Mouse (Mus musculus): Measurements from ENCODE around the gene Dexi. TPM values are rescaled to one million over a fixed set of nuclear protein-coding genes. Genes with fewer than 3 reads are reported as not detected.

Dexi gene
- polyA plus RNA-seq, 1 experiment from 2014 or later = 2.9 TPM

DNA sequence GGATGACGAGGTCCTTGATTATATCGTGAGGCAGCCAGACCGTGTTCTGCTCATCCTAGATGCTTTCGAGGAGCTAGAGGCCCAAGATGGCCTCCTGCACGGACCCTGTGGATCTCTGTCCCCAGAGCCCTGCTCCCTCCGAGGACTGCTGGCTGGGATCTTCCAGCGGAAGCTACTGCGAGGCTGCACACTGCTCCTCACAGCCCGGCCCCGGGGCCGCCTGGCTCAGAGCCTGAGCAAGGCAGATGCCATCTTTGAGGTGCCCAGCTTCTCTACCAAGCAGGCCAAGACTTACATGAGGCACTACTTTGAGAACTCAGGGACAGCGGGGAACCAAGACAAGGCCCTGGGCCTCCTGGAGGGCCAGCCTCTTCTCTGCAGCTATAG is 31.7 kb downstream of the Dexi start:
- H3K27me3 ChIP-seq (replicated peaks; ENCODE audit: control insufficient read depth, insufficient read depth, low read length) = no peaks in the 10 kb centered on the region
- no peak overlapping the region for H3K27ac ChIP-seq (ENCODE audit: low read length)
- H3K4me3 ChIP-seq (ENCODE audit: low read length) = no peak overlapping the region
- H3K36me3 ChIP-seq (ENCODE audit: control insufficient read depth, insufficient read depth, low read length) = no peaks in the 10 kb centered on the region
- 85% methylated on average over 12 of the region's 12 CpGs for WGBS
- H3K4me2 ChIP-seq (ENCODE audit: low read depth, low read length) = no peak overlapping the region
- H3K4me1 ChIP-seq (ENCODE audit: control insufficient read depth, insufficient read depth, low read length) = no peaks in the 10 kb centered on the region
- H3K9me3 ChIP-seq (ENCODE audit: control insufficient read depth, low read length) = no peaks in the 10 kb centered on the region
- ATAC-seq = no peak
- H3K9ac ChIP-seq (ENCODE audit: low read depth, low read length) = no peak overlapping the region

DNA sequence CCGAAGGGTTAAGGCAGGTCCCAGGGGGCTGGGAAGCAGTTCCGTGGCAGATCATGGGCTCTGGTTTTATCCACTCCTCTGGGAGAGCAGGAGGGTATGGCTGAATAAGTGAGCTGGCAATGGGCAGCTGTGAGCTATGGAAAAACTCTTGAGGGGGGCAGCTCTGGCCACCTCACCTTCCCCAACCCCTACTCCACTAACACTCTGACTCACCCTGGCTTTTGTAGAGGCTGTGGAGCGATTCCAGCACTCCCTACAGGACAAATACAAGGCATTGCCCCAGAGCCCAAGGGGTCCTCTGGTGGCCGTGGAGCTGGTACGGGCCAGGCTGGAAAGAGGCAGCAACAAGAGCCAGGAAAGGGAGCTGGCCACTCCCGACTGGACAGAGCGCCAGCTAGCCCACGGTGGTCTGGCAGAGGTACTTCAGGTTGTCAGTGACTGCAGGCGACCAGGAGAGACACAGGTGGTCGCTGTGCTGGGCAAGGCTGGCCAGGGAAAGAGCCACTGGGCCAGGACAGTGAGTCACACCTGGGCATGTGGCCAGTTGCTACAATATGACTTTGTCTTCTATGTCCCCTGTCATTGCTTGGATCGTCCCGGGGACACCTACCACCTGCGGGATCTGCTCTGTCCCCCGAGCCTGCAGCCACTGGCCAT is 32.2 kb downstream of the Dexi start:
- ATAC-seq = no peak
- Histone ChIP-seq H3K4me2 (ENCODE audit: low read depth, low read length) (no peak overlapping the region), H3K36me3 (ENCODE audit: control insufficient read depth, insufficient read depth, low read length) (no peaks in the 10 kb centered on the region), H3K9ac (ENCODE audit: low read depth, low read length) (no peak overlapping the region), H3K27me3 (replicated peaks; ENCODE audit: control insufficient read depth, insufficient read depth, low read length) (no peaks in the 10 kb centered on the region), H3K4me1 (ENCODE audit: control insufficient read depth, insufficient read depth, low read length) (no peaks in the 10 kb centered on the region), H3K9me3 (ENCODE audit: control insufficient read depth, low read length) (no peaks in the 10 kb centered on the region), H3K4me3 (ENCODE audit: low read length) (no peak overlapping the region), H3K27ac (ENCODE audit: low read length) (no peak overlapping the region)
- WGBS = 55% methylated on average over 14 of the region's 14 CpGs

DNA sequence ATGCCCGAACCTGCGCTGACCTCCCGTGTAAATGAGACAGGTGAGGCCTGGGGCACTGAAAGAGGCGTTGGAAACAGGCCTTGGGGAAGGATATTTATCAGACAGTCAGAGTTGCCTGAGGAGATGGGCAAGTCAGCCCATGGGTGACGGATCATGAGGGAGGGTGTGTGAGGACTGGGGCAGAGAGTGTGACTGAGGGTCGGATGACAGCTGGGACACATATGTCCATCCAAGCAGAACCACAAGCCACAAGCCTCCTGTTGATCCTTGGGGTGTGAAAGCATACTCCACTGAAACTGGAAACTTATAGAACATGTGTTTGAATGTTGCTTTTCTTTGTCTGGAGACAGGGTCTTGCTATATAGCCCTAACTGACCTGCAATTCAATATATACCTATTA is 34.2 kb downstream of the Dexi start:
- Histone ChIP-seq H3K9me3 (ENCODE audit: control insufficient read depth, low read length) (no peaks in the 10 kb centered on the region), H3K36me3 (ENCODE audit: control insufficient read depth, insufficient read depth, low read length) (no peaks in the 10 kb centered on the region), H3K4me1 (ENCODE audit: control insufficient read depth, insufficient read depth, low read length) (no peaks in the 10 kb centered on the region), H3K4me3 (ENCODE audit: low read length) (no peak overlapping the region), H3K9ac (ENCODE audit: low read depth, low read length) (no peak overlapping the region), H3K27ac (ENCODE audit: low read length) (no peak overlapping the region), H3K27me3 (replicated peaks; ENCODE audit: control insufficient read depth, insufficient read depth, low read length) (no peaks in the 10 kb centered on the region), H3K4me2 (ENCODE audit: low read depth, low read length) (no peak overlapping the region)
- WGBS = 74% methylated on average over 6 of the region's 6 CpGs
- no peak for ATAC-seq

DNA sequence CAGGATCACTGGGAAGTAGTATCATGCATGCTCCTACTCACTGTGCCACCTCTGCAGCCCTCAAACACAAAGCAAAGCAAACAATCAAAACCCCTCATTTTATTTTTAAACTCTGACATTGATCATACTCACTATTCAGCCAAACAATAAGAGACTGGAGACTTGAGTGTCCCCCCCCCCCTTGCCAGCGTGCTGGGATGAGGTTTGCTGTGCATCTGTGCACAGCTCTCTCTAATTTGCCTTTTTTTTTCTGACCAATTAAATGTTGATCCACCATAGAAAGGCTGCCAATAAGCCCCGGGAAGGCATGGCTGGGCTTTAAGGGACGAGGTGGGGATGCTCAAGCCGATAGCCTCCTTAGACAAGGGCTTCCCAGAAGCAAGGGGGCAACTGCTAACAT is 35.4 kb downstream of the Dexi start:
- no peak overlapping the region for H3K9ac ChIP-seq (ENCODE audit: low read depth, low read length)
- H3K36me3 ChIP-seq (ENCODE audit: control insufficient read depth, insufficient read depth, low read length) = no peaks in the 10 kb centered on the region
- H3K4me1 ChIP-seq (ENCODE audit: control insufficient read depth, insufficient read depth, low read length) = no peaks in the 10 kb centered on the region
- H3K27me3 ChIP-seq (replicated peaks; ENCODE audit: control insufficient read depth, insufficient read depth, low read length) = no peaks in the 10 kb centered on the region
- no peak overlapping the region for H3K27ac ChIP-seq (ENCODE audit: low read length)
- H3K4me3 ChIP-seq (ENCODE audit: low read length) = no peak overlapping the region
- no peaks in the 10 kb centered on the region for H3K9me3 ChIP-seq (ENCODE audit: control insufficient read depth, low read length)
- no peak for ATAC-seq
- H3K4me2 ChIP-seq (ENCODE audit: low read depth, low read length) = no peak overlapping the region
- WGBS = 65% methylated on average over 4 of the region's 4 CpGs

DNA sequence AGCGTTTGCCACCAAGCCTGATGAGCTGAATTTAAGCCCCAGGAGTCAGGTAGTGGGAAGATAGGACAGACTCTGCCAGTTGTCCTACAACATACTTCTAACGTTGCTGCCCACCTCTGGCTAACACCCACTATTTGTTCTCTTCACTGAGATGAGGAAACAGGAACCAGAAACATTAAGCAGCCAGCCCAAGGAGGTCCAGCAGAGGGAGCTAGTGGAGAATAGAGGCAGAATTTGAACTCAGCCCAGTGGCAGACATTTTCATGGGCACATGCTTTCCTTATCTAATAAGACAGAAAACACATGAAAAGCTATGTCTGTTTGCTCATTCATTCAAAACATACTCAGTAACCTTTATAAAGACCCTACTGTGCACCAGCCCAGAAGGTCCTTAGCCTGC is 39.8 kb downstream of the Dexi start:
- Histone ChIP-seq H3K36me3 (ENCODE audit: control insufficient read depth, insufficient read depth, low read length) (no peaks in the 10 kb centered on the region), H3K9ac (ENCODE audit: low read depth, low read length) (no peak overlapping the region), H3K9me3 (ENCODE audit: control insufficient read depth, low read length) (no peaks in the 10 kb centered on the region), H3K4me1 (ENCODE audit: control insufficient read depth, insufficient read depth, low read length) (no peaks in the 10 kb centered on the region), H3K4me2 (ENCODE audit: low read depth, low read length) (no peak overlapping the region), H3K4me3 (ENCODE audit: low read length) (no peak overlapping the region), H3K27ac (ENCODE audit: low read length) (no peak overlapping the region), H3K27me3 (replicated peaks; ENCODE audit: control insufficient read depth, insufficient read depth, low read length) (no peaks in the 10 kb centered on the region)
- ATAC-seq = no peak
- 69% methylated on average over 2 of the region's 2 CpGs for WGBS

DNA sequence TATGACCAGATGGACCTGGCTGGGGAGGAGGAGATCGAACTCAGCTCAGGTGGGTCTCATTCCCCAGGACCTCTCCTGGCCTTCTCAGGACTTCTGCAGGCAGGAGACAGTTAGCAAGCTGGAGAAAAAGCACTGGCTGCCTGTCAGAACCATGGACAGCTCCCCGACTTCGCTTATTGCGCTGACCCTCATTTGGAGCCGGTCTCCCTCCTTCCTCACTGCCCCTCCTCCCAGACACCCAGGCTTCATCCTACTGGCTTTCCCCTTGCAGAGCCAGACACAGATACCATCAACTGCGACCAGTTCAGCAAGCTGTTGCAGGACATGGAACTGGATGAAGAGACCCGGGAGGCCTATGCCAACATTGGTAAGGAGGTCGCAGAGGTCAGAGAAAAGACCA is 41.0 kb downstream of the Dexi start:
- H3K4me3 ChIP-seq (ENCODE audit: low read length) = no peak overlapping the region
- no peak for ATAC-seq
- no peaks in the 10 kb centered on the region for H3K27me3 ChIP-seq (replicated peaks; ENCODE audit: control insufficient read depth, insufficient read depth, low read length)
- no peaks in the 10 kb centered on the region for H3K9me3 ChIP-seq (ENCODE audit: control insufficient read depth, low read length)
- H3K36me3 ChIP-seq (ENCODE audit: control insufficient read depth, insufficient read depth, low read length) = no peaks in the 10 kb centered on the region
- no peak overlapping the region for H3K9ac ChIP-seq (ENCODE audit: low read depth, low read length)
- 15% methylated on average over 8 of the region's 8 CpGs for WGBS
- H3K4me2 ChIP-seq (ENCODE audit: low read depth, low read length) = no peak overlapping the region
- no peaks in the 10 kb centered on the region for H3K4me1 ChIP-seq (ENCODE audit: control insufficient read depth, insufficient read depth, low read length)
- no peak overlapping the region for H3K27ac ChIP-seq (ENCODE audit: low read length)

DNA sequence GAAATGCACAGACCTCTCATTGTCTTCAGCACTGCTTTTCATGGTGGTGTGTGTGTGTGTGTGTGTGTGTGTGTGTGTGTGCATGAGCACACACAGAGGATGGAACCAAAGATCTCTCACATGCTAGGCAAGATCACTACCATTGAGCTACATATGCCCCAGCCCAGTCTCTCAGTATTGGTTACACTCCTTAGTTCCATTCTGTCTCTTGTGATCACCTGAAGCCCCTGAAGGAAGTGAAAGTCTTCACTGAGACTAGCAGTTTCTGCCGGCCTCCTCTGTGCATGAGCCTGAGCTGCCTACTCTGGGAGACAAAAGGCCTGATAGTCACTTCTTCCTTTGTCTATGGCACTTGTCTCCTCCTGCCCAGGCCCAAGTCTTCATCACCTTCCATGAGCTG is 43.7 kb downstream of the Dexi start:
- Histone ChIP-seq H3K36me3 (ENCODE audit: control insufficient read depth, insufficient read depth, low read length) (no peaks in the 10 kb centered on the region), H3K9me3 (ENCODE audit: control insufficient read depth, low read length) (no peaks in the 10 kb centered on the region), H3K27ac (ENCODE audit: low read length) (no peak overlapping the region), H3K4me2 (ENCODE audit: low read depth, low read length) (no peak overlapping the region), H3K4me3 (ENCODE audit: low read length) (no peak overlapping the region), H3K9ac (ENCODE audit: low read depth, low read length) (no peak overlapping the region), H3K27me3 (replicated peaks; ENCODE audit: control insufficient read depth, insufficient read depth, low read length) (no peaks in the 10 kb centered on the region), H3K4me1 (ENCODE audit: control insufficient read depth, insufficient read depth, low read length) (no peaks in the 10 kb centered on the region)
- WGBS = 76% methylated on average over 1 of the region's 1 CpGs
- no peak for ATAC-seq

DNA sequence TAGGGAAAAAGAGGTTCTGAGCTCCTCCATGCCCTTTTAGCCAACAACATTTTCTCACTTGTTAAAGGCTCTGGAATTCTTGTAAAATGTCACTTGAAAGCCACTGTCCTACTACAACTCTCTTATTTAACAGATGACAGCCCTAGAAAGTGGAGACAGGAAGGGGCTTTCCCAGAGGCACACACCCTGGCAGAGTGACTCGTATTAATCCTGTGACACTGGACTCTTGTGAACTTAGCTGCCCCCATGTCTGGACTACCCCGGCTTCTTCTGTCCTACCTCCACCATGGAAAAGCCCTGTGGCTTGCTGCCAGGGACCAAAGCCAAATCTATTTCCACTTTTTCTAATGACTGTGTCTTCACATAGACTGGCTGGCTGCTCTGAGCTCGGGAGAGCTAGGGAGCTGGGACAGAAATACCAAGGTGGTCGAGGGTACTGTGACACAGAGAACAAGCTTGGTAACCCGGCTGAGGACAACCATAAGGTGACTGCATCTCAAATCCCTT is 44.7 kb downstream of the Dexi start:
- H3K36me3 ChIP-seq (ENCODE audit: control insufficient read depth, insufficient read depth, low read length) = no peaks in the 10 kb centered on the region
- H3K4me2 ChIP-seq (ENCODE audit: low read depth, low read length) = no peak overlapping the region
- H3K4me1 ChIP-seq (ENCODE audit: control insufficient read depth, insufficient read depth, low read length) = no peaks in the 10 kb centered on the region
- H3K4me3 ChIP-seq (ENCODE audit: low read length) = no peak overlapping the region
- no peak for ATAC-seq
- H3K27ac ChIP-seq (ENCODE audit: low read length) = no peak overlapping the region
- no peak overlapping the region for H3K9ac ChIP-seq (ENCODE audit: low read depth, low read length)
- no peaks in the 10 kb centered on the region for H3K27me3 ChIP-seq (replicated peaks; ENCODE audit: control insufficient read depth, insufficient read depth, low read length)
- 66% methylated on average over 5 of the region's 5 CpGs for whole genome bisulfite sequencing
- no peaks in the 10 kb centered on the region for H3K9me3 ChIP-seq (ENCODE audit: control insufficient read depth, low read length)

DNA sequence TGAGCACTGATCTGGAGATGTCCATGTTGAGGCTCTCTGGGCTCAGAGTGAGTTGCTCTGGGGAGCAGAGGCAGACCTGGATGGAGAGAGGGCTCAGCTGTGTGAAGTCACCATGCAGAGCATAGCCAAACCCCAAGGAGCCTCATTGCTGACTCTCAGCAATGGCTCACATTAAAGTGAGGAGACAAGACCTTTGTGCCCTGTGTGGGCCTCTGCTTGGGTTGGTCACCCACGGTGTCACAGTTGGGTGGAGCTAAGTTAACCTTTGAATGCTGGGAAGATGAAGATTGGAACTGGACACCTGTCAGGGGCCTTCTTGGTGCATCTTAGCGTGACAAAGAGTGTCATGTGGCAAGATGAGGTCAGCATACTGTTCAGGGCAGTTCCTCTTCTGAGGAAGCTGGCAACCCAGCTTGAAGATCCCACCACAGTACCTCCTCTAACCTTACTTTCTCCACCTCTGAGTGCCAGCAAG is 47.0 kb downstream of the Dexi start:
- Histone ChIP-seq H3K27me3 (replicated peaks; ENCODE audit: control insufficient read depth, insufficient read depth, low read length) (0 out of 2 replicates have a peak, but pooled peaks cover under 1% of the 10 kb centered on the region), H3K36me3 (ENCODE audit: control insufficient read depth, insufficient read depth, low read length) (no peaks in the 10 kb centered on the region), H3K27ac (ENCODE audit: low read length) (no peak overlapping the region), H3K9ac (ENCODE audit: low read depth, low read length) (no peak overlapping the region), H3K4me2 (ENCODE audit: low read depth, low read length) (no peak overlapping the region), H3K4me3 (ENCODE audit: low read length) (no peak overlapping the region), H3K9me3 (ENCODE audit: control insufficient read depth, low read length) (no peaks in the 10 kb centered on the region), H3K4me1 (ENCODE audit: control insufficient read depth, insufficient read depth, low read length) (no peaks in the 10 kb centered on the region)
- WGBS = 64% methylated on average over 2 of the region's 2 CpGs
- ATAC-seq = no peak

DNA sequence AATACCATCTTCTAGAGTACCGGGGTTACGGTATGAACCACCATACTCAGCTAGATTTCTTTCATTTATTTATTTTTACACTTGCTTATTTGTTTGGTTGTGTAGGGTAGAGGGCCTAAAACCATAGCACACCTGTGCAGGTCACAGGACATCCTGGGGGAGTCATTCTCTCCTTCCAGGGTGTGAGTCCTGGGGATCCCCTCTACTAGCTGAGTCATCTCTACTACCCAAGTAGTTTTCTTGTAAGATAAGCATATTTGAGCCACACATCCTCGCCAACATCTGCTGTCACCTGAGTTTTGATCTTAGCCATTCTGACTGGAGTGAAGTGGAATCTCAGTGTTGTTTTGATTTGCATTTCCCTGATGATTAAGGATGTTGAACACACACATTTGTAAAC is 50.3 kb downstream of the Dexi start:
- WGBS = 78% methylated on average over 3 of the region's 3 CpGs

More for the DNA sequence above, 50.3 kb downstream of the Dexi start:
- H3K4me1 ChIP-seq (ENCODE audit: control insufficient read depth, insufficient read depth, low read length) = no peaks in the 10 kb centered on the region
- H3K27me3 ChIP-seq (replicated peaks; ENCODE audit: control insufficient read depth, insufficient read depth, low read length) = peaks cover 19% of the 10 kb centered on the region; the same call in 1 of the 2 replicates
- H3K4me3 ChIP-seq (ENCODE audit: low read length) = no peak overlapping the region
- ATAC-seq = no peak
- H3K9me3 ChIP-seq (ENCODE audit: control insufficient read depth, low read length) = no peaks in the 10 kb centered on the region
- no peak overlapping the region for H3K27ac ChIP-seq (ENCODE audit: low read length)
- no peak overlapping the region for H3K9ac ChIP-seq (ENCODE audit: low read depth, low read length)
- H3K36me3 ChIP-seq (ENCODE audit: control insufficient read depth, insufficient read depth, low read length) = no peaks in the 10 kb centered on the region
- no peak overlapping the region for H3K4me2 ChIP-seq (ENCODE audit: low read depth, low read length)

Measured in intestine, embryonic 16.5 days (tissue).